Mouse (Mus musculus): ENCODE measurements around the gene Rps25. TPM values are rescaled to one million over a fixed set of nuclear protein-coding genes. Genes with fewer than 3 reads are reported as not detected.
"Not testable (repeated sequence)": the region's sequence is repeated elsewhere in the genome, so short reads cannot be mapped to it uniquely, and the experiment has no call there.

Gene Rps25
- polyA plus RNA-seq (2012; rRNA removed): 137 and 144 TPM in 2 replicates

DNA sequence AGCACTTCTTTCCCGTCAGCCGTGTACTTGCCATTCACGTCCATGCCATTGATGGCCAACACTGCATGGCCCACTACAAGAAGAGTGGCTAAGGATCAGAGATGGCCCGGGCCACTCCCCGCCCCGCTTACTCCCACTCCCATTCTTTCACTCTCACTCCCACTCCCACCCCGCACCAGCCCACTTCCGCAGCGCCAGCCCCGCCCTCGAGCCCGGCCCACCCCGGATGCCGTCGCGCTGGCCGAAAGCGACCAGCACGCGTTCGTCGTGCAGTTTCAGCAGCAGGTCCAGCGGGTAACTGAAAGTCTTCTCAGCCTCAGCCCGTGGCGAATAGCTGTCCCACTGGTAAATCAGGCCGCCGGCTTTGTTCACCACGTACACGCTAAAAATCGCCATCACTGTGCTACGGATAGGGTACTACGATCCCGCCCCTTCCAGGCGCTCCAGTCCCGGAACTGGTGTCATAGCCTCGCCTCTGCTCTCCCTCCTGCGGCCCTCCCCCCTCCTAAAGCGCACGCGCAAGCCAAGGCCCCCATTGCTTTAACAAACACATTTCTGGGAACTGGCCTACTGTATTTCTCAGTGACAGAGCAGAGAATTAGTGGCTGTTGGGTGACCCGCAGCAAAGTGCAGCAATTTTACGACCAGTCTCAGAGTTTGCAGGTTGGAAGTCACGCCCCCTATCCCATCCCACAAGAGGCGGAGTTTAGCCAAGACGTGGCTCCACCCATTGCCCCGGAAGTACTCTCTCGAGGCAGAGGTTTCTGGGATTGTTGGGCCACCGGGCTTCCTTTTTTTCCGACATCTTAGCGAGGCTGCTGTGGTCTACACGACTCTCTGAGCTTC lies at the start of gene Rps25, which contains the start of gene Trappc4:
Rps25 (plus strand) TSS at position 234 of the 846 bp plus-strand sequence.
Trappc4 (minus strand) TSS at position 695 of the 846 bp plus-strand sequence.
- H3K27me3 ChIP-seq (ENCODE audit: control insufficient read depth, insufficient read depth, low read length): no peaks in the 10 kb centered on the region
- H3K36me3 ChIP-seq (ENCODE audit: control insufficient read depth, insufficient read depth, low read length): peaks cover 37% of the 10 kb centered on the region
- peak within 1 kb of the TSS; percentile 92 for H3K4me3 ChIP-seq (ENCODE audit: extremely low read depth, insufficient read depth, insufficient read length)
- peak; percentile 89 to 94 for DNase-seq (ENCODE audit: low read depth in 1 of 2, low spot score in 2 of 2)
- peak within 1 kb of the TSS; percentile 96 for H3K27ac ChIP-seq (ENCODE audit: insufficient read depth, low read length)
- TF ChIP-seq CTCF (IDR thresholded peaks at IDR 0.05; ENCODE audit: extremely low read depth, insufficient read depth, insufficient read length, insufficient replicate concordance) (no peak), POLR2A (IDR thresholded peaks at IDR 0.05; ENCODE audit: low read depth, low read length) (peak; percentile 44; the same call in 1 of the 2 replicates)
- under 1% methylated on average over 51 of the region's 51 CpGs for WGBS
- H3K4me1 ChIP-seq (ENCODE audit: control insufficient read depth, insufficient read depth, insufficient read length): no peaks in the 10 kb centered on the region

DNA sequence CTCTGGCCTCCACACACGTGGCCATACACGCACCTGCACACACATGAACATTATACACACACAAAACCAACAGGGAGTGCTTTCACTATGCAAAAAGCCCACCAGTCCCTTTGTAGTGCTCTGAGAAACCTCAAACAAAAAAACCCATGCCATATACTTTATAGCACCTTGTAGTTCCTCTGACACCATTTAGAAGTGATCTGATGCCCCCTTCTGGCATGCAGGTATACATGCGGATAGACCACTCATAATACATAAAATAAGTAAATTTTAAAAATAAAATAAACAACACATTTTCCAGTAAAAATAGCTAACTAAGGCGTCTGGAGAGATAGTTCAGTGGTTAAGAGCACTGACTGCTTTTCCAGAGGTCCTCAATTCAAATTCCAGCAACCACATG lies 49.7 kb upstream of the Rps25 start:
- H3K4me1 ChIP-seq (ENCODE audit: control insufficient read depth, insufficient read depth, insufficient read length): peaks cover 4% of the 10 kb centered on the region; the same call in 1 of the 2 replicates
- DNase-seq (ENCODE audit: low read depth in 1 of 2, low spot score in 2 of 2): peak in 1 of 2 experiments; percentile 25
- TF ChIP-seq POLR2A (IDR thresholded peaks at IDR 0.05; ENCODE audit: low read depth, low read length): no peak
- TF ChIP-seq CTCF (IDR thresholded peaks at IDR 0.05; ENCODE audit: extremely low read depth, insufficient read depth, insufficient read length, insufficient replicate concordance): no peak
- H3K4me3 ChIP-seq (ENCODE audit: extremely low read depth, insufficient read depth, insufficient read length): no peak overlapping the region
- WGBS: 67% methylated on average over 4 of the region's 4 CpGs
- H3K27ac ChIP-seq (ENCODE audit: insufficient read depth, low read length): no peak overlapping the region
- peaks cover 54% of the 10 kb centered on the region for H3K36me3 ChIP-seq (ENCODE audit: control insufficient read depth, insufficient read depth, low read length)
- H3K27me3 ChIP-seq (ENCODE audit: control insufficient read depth, insufficient read depth, low read length): no peaks in the 10 kb centered on the region

DNA sequence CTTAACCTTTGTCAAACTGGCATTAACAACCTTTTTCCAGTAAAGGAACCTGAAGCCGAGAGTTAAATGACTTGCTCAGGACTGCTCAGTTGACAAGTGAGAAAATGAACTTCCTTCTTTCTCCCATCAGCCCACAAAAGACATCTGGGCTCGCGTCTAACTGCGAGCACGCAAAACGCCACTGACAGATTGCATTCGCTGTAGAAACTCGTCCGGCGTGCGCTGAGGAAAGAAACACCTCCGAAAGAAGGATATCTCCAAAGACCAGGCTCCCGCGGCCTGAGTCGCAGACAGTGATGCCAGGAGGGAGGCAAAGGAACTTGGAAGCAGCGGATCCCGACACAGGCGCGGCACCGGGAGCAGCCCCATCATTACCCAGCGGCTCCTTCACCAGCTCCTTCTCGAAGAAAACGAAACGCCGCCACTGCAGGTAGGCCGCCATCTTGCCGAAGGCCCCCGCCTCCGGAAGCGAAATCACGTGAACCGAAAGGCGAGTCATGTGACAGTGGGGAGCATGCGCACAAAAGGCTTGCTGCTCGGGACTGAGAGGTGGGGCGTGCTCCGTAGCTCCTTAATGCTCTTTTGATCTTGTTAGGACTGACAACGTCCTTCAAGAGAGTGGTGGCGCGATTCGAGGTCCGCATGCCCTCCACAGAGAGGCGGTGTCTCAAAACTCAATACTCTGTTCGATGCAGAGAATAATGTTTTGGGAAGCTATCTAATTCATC lies 45.6 kb upstream of the Rps25 start, which contains the start of gene Vps11:
Vps11 (minus strand) TSS at position 481 of the 728 bp plus-strand sequence.
- DNase-seq (ENCODE audit: low read depth in 1 of 2, low spot score in 2 of 2): peak; percentile 93 to 96
- no peaks in the 10 kb centered on the region for H3K27me3 ChIP-seq (ENCODE audit: control insufficient read depth, insufficient read depth, low read length)
- WGBS: under 1% methylated on average over 44 of the region's 44 CpGs
- H3K36me3 ChIP-seq (ENCODE audit: control insufficient read depth, insufficient read depth, low read length): peaks cover 17% of the 10 kb centered on the region
- peaks cover 4% of the 10 kb centered on the region; the same call in 1 of the 2 replicates for H3K4me1 ChIP-seq (ENCODE audit: control insufficient read depth, insufficient read depth, insufficient read length)
- no peak for TF ChIP-seq CTCF (IDR thresholded peaks at IDR 0.05; ENCODE audit: extremely low read depth, insufficient read depth, insufficient read length, insufficient replicate concordance)
- TF ChIP-seq POLR2A (IDR thresholded peaks at IDR 0.05; ENCODE audit: low read depth, low read length): peak; percentile 83
- H3K27ac ChIP-seq (ENCODE audit: insufficient read depth, low read length): peak within 1 kb of the TSS; percentile 85
- peak within 1 kb of the TSS; percentile 99 for H3K4me3 ChIP-seq (ENCODE audit: extremely low read depth, insufficient read depth, insufficient read length)

DNA sequence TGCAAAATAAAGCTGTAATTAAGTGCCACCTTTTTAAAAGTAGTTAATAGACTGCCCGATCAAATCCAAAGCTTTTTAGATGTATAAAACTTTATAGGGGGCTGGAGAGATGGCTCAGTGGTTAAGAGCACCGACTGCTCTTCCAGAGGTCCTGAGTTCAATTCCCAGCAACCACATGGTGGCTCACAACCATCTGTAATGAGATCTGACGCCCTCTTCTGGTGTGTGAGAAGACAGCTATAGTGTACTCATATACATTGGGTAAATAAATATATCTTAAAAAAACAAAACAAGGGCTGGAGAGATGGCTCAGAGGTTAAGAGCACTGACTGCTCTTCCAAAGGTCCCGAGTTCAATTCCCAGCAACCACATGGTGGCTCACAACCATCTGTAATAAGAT lies 45.0 kb upstream of the Rps25 start:
- Histone ChIP-seq H3K36me3 (ENCODE audit: control insufficient read depth, insufficient read depth, low read length) (peaks cover 13% of the 10 kb centered on the region), H3K4me3 (ENCODE audit: extremely low read depth, insufficient read depth, insufficient read length) (peak overlapping the region; percentile 99; the same call in 1 of the 2 replicates)
- H3K4me1 ChIP-seq (ENCODE audit: control insufficient read depth, insufficient read depth, insufficient read length): not testable (repeated sequence)

DNA sequence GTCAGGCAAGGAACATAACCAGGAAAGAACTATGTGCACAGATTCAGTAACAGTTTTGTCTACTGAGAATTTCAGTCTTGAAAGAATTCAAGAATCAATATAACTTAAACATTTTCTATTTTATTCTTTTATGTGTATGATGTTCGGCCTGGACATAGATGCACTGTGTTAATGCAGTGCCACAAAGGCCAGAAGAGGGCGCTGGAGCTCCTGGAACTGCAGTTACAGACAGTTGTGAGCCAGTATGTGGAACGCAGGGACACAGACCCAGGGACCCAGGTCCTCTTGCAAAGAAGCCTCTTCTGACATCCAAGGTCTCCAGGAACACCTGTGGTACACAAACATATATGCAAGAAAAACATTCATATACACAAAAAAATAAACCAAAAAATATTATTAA lies 42.5 kb upstream of the Rps25 start:
- H3K4me3 ChIP-seq (ENCODE audit: extremely low read depth, insufficient read depth, insufficient read length): no peak overlapping the region
- no peak overlapping the region for H3K27ac ChIP-seq (ENCODE audit: insufficient read depth, low read length)
- peaks cover 2% of the 10 kb centered on the region; the same call in 1 of the 2 replicates for H3K36me3 ChIP-seq (ENCODE audit: control insufficient read depth, insufficient read depth, low read length)
- peaks cover 4% of the 10 kb centered on the region; the same call in 1 of the 2 replicates for H3K4me1 ChIP-seq (ENCODE audit: control insufficient read depth, insufficient read depth, insufficient read length)
- H3K27me3 ChIP-seq (ENCODE audit: control insufficient read depth, insufficient read depth, low read length): no peaks in the 10 kb centered on the region
- no peak for DNase-seq (ENCODE audit: low read depth in 1 of 2, low spot score in 2 of 2)
- TF ChIP-seq CTCF (IDR thresholded peaks at IDR 0.05; ENCODE audit: extremely low read depth, insufficient read depth, insufficient read length, insufficient replicate concordance) (peak; percentile 8; the same call in 1 of the 2 replicates), POLR2A (IDR thresholded peaks at IDR 0.05; ENCODE audit: low read depth, low read length) (no peak)
- 68% methylated on average over 3 of the region's 3 CpGs for WGBS

More for the DNA sequence above, 45.0 kb upstream of the Rps25 start:
- DNase-seq (ENCODE audit: low read depth in 1 of 2, low spot score in 2 of 2); H3K27me3 ChIP-seq (ENCODE audit: control insufficient read depth, insufficient read depth, low read length): not testable (repeated sequence)
- peak overlapping the region; percentile 29; the same call in 1 of the 2 replicates for H3K27ac ChIP-seq (ENCODE audit: insufficient read depth, low read length)
- 44% methylated on average over 4 of the region's 4 CpGs for WGBS

DNA sequence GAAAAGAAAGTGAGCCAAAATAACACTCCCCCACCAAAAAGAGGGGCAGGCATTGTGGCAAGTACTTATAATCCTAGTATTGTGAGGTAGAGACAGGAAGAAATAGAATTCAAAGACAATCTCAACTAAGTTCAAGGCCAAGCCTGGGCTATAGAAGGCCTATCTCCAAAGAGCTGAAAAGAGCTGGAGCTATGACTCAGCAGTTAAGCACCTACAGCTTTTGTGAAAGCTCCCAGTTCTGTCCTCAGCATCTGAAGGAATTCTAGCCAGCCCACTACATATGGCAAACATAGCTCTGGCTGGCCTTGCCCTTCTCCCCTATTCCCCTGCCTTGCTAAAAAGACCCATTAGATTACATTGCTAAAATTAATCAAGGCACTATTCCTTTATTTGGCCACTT lies 33.6 kb upstream of the Rps25 start:
- Histone ChIP-seq H3K27me3 (ENCODE audit: control insufficient read depth, insufficient read depth, low read length) (no peaks in the 10 kb centered on the region), H3K4me1 (ENCODE audit: control insufficient read depth, insufficient read depth, insufficient read length) (no peaks in the 10 kb centered on the region), H3K27ac (ENCODE audit: insufficient read depth, low read length) (no peak overlapping the region), H3K36me3 (ENCODE audit: control insufficient read depth, insufficient read depth, low read length) (no peaks in the 10 kb centered on the region), H3K4me3 (ENCODE audit: extremely low read depth, insufficient read depth, insufficient read length) (no peak overlapping the region)
- TF ChIP-seq POLR2A (IDR thresholded peaks at IDR 0.05; ENCODE audit: low read depth, low read length) (no peak), CTCF (IDR thresholded peaks at IDR 0.05; ENCODE audit: extremely low read depth, insufficient read depth, insufficient read length, insufficient replicate concordance) (no peak)
- DNase-seq (ENCODE audit: low read depth in 1 of 2, low spot score in 2 of 2): no peak

All from spleen, adult 2 months (tissue).